Mouse (Mus musculus) frontal cortex, postnatal 14 days (tissue): Measurements from ENCODE around the gene Skap1.

Experiments used
- DNase-seq, 2 experiments: peaks; one replicate each; pipeline ENCODE4 v3.0.0; 2022; ENCODE audit warnings: low spot score in 2 of 2

The Skap1 gene

DNA sequence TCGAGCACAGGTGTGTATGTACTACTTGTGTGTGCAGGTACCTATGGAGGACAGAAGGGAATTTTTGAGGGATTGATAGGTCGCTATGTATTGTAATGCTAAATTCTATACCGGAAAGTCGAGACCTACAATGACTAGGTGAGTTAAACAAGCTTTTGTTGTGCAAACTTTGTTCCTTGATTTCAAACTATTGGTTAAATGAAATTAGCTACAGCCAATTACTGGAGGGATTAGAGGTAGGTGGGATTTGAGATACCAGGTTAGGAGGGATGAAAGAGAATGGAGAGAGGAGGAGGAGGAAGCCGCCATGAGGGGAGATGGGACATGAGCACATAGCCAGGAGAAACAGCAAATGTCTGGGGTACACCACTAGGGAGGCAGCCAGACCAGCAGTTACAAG lies 315.9 kb downstream of the Skap1 start:
- no peak for DNase-seq

DNA sequence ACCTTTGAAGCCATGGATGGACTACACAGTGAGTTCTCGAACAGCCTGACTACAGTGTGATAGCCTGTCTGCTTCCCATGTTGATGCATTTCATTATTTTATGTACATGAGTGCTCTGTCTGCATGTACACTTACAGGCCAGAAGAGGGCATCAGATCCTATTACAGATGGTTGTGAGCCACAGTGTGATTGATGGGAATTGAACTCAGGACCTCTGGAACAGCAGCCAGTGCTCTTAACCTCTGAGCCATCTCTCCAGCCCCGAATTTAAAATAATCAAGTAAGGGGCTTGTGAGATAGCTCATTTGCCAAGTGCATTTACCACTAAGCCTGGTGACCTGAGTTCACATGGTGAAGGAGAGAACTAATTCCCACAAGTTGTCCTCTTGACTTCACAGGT lies 317.0 kb downstream of the Skap1 start:
- no peak for DNase-seq

- peak in 1 of 2 experiments; percentile 52 for DNase-seq
Observed at GRCm38 (mm10) chr11:96784847-96785246, 320.5 kb downstream of the Skap1 start.

DNA sequence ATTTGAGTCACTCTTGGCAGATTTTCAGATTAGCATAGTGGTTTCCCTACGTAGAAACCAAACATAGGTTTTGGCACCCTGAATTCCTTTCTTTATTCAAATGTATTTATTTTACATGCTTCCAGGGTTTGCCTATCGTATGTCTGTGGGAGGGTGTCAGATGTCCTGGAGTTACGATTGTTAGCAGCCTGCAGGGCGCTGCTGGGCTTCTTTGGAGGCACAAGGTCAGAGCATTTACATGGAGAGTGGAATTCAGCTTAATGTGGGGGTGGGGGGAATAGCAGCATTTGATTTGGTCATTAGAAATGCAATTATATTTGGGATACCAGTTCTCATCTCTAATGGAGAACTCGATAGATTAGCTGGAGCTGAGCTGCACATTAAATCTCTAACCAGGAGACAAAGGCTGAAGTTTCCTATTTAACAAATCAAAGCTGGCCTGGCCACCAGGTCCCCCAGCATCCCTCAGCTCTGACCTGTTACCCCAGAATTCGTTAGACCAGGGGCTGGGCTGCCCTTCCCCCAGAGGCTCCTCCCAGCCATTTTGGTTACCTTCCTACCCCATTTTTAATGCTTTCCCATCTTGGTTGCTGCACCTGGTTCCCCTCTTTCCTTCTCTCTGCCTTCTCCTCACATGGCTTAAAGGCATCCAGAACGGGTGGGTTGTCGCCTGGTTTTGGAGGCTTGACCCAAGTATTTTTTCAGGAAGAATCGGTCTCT lies 322.5 kb downstream of the Skap1 start:
- DNase-seq = no peak

- peak; percentile 84 to 89 for DNase-seq
Observed at GRCm38 (mm10) chr11:96788871-96789795, 324.7 kb downstream of the Skap1 start, which contains the start of gene Cbx1. TSS of gene Cbx1 (plus strand) at chr11:96789127.

DNA sequence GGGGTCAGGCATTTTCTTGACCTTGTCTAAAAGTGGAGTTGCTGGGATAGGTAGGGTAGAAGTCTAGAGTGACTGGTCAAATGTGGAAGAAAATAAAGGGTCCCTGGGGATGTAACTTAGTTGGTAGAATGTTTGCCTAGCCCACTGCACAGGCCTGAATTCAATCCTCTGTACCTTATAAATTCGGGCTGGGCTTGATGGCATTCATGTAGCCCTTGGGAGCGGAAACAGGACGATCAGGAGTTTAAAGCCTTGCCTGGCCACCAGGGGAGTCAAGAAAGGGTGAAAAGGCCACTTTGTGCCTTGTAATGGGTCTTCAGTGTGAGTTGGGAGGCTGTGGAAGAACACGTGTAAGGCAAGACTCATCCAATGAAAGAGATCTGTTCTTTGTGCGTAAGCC lies 325.6 kb downstream of the Skap1 start:
- DNase-seq = no peak

DNA sequence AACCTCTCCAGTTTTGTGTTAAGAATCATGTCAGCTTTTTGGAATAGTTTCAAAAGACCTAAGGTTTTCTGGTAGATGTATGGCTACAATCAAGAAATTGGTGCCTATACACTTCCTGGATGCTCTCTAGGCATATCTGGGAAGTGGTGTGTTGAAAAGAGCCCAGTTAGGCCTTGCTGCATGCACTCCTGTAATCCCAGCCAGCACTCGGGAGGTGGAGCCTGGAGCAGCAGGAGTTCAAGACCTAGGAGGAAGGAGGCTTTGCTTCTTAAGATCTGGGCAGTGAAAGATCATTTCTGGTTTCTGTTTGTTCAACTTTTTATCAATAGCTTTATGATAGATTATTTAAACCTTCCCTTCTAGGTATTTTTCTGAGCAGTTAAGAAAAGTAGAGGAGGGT lies 326.3 kb downstream of the Skap1 start:
- no peak for DNase-seq

- no peak for DNase-seq
Observed at GRCm38 (mm10) chr11:96795491-96795890, 331.1 kb downstream of the Skap1 start.

DNA sequence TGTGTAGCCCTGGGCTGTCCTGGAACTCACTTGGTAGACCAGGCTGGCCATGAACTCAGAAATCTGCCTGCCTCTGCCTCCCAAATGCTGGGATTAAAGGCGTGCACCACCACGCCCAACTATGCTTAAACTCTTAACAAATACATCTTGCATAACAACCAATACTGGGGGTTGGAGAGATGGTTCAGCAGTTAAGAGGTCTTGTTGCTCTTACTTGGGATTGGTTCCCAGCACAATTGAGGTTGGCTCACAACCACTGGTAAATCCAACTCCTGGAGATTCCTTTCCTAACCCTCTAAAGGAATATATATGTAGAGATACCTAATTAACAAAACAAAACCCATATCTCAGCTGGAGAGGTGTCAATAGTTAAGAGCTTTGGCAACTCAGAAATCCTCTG lies 331.7 kb downstream of the Skap1 start:
- no peak for DNase-seq

- DNase-seq = no peak
Observed at GRCm38 (mm10) chr11:96796586-96796985, 332.2 kb downstream of the Skap1 start.

GRCm38 (mm10) chr11:96799511-96799910 lies 335.1 kb downstream of the Skap1 start:
- no peak for DNase-seq

DNA sequence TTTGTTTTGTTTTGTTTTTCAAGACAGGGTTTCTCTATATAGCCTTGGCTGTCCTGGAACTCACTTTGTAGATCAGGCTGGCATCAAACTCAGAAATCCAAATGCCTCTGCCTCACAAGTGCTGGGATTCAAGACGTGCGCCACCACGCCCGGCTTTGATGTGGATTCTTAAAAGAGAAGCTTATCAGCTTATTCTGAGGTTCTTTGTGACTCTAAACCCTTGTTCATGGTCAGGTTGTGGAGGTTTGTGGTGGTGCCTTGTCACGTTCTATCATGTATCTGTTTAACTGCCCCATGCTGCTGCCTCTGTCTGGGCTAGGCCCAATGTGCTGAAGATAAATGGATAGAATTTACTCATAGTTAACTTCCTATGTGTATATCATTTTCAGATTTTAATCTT lies 341.2 kb downstream of the Skap1 start:
- no peak for DNase-seq

DNA sequence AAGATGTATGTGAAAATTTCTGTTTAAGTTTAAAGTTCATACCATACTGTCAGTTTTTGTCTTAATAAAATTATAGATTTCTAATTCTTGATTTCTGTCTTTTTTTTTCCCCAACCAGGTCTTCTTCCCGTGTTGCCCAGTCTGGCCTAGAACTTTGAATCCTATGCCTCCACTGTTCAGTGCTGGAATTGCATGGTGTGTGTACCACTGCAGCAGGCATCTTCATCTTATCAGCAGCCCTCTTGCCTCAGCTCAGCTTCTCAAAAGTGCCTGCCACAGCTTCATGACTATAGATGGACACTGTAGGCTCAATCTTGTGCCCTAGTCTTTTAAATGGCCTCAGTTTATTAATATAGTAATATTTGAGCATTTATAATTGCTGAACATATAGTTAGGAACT lies 343.7 kb downstream of the Skap1 start:
- DNase-seq = no peak
